In the genomic region with DNA sequence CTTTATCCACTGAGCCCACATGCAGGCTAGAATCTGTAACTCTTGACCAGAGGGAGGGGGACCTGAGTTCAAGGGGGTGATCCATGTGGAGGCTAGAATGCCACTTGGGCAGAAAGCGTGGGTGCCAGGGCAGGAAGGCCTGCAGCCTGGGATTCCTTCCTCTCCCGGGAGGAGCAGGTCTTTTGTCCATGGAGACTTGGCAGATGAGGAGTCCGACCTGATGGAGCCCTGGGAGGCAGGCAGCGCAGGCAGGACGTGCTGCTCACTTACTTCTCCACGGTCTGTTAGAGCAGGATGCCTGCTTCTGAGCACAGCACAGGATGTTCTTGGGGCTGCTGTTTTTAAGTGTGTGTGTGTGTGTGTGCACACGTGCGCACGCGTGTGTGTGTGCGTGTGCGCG, we compare ENCODE assay signal across 20 mouse cellular contexts. TPM values are rescaled to one million over a fixed set of nuclear protein-coding genes. Genes with fewer than 3 reads are reported as not detected.
DNase-seq lines count a peak whose midpoint lies in the region; ATAC-seq and TF ChIP-seq lines count a peak whose summit lies in the region.
"Had no signal": no experiment of that assay in that cellular context is flagged by ENCODE, and none has a peak within 500 bp of the region (broad histone marks: within the 10 kb centered on the region; RNA-seq: fewer than 3 reads in every experiment).

No protein-coding gene starts in this region.

- dilution Hi-C loops in CH12.LX (cut with MboI; ENCODE audit: extremely low pct_ligation_motif_present, extremely low pct_unique_long_range_greater_than_20kb, low sequenced_read_pairs), result no loop called here

- no peaks in the 10 kb centered on the region for H3K9me3 ChIP-seq in liver, embryonic 11.5 days (ENCODE audit: control insufficient read depth, low read length)
- H3K9me3 ChIP-seq in CH12.LX (replicated peaks; ENCODE audit: low read length), result peaks cover 21% of the 10 kb centered on the region
- no peaks in the 10 kb centered on the region for H3K9me3 ChIP-seq in embryonic facial prominence, embryonic 10.5 days
- H3K9me3 ChIP-seq: embryonic facial prominence, embryonic 15.5 days; forebrain, embryonic 10.5 days; heart, embryonic 13.5 days had no signal

- 84% methylated on average over 13 of the region's 13 CpGs for WGBS in heart, adult 2 months
- WGBS in liver, adult 2 months, result 91% methylated on average over 13 of the region's 13 CpGs
- WGBS in liver, embryonic 11.5 days, result 94% methylated on average over 13 of the region's 13 CpGs
- 94% methylated on average over 13 of the region's 13 CpGs for WGBS in embryonic facial prominence, embryonic 10.5 days

- H3K27me3 ChIP-seq in heart, adult 2 months (ENCODE audit: control insufficient read depth, insufficient read depth, low read length), result no peaks in the 10 kb centered on the region
- no peaks in the 10 kb centered on the region for H3K27me3 ChIP-seq in liver, adult 2 months (ENCODE audit: control insufficient read depth, insufficient read depth, low read length)
- H3K27me3 ChIP-seq in liver, embryonic 11.5 days (replicated peaks; ENCODE audit: control insufficient read depth, insufficient read depth, low read length), result no peaks in the 10 kb centered on the region
- H3K27me3 ChIP-seq in CH12.LX (replicated peaks), result no peaks in the 10 kb centered on the region
- H3K27me3 ChIP-seq in embryonic facial prominence, embryonic 10.5 days (replicated peaks; ENCODE audit: low read depth, poor library complexity, severe bottlenecking), result no peaks in the 10 kb centered on the region
- H3K27me3 ChIP-seq: embryonic facial prominence, embryonic 15.5 days; heart, embryonic 13.5 days; hindbrain, embryonic 12.5 days; Patski had no signal

- TF ChIP-seq POLR2A in heart, adult 2 months (IDR thresholded peaks at IDR 0.05; ENCODE audit: insufficient read depth, low read depth, low read length), result no peak
- no peak for TF ChIP-seq POLR2A in liver, adult 2 months (IDR thresholded peaks at IDR 0.05; ENCODE audit: extremely low read depth, insufficient read depth, low read length)
- TF ChIP-seq POLR2A in CH12.LX (IDR thresholded peaks at IDR 0.05; ENCODE audit: low read depth, low read length), result no peak

- peaks cover 20% of the 10 kb centered on the region for H3K4me1 ChIP-seq in heart, adult 2 months (ENCODE audit: control insufficient read depth, insufficient read depth, low read length)
- H3K4me1 ChIP-seq in liver, adult 2 months (ENCODE audit: control insufficient read depth, insufficient read depth, low read length), result peaks cover 67% of the 10 kb centered on the region
- H3K4me1 ChIP-seq in liver, embryonic 11.5 days (replicated peaks; ENCODE audit: control insufficient read depth, insufficient read depth, low read length), result peaks cover 27% of the 10 kb centered on the region
- H3K4me1 ChIP-seq in CH12.LX (ENCODE audit: control insufficient read depth in 1 of 2, insufficient read depth in 2 of 2), result peaks cover 27 to 66% of the 10 kb centered on the region in 2 experiments
- peaks cover 6% of the 10 kb centered on the region; the same call in 1 of the 2 replicates for H3K4me1 ChIP-seq in embryonic facial prominence, embryonic 10.5 days
- H3K4me1 ChIP-seq: hindbrain, embryonic 12.5 days had no signal

- H3K79me2 ChIP-seq in heart, adult 2 months (replicated peaks; ENCODE audit: control insufficient read depth, insufficient read depth, low read length), result 0 out of 2 replicates have a peak, but pooled peaks cover 1% of the 10 kb centered on the region
- H3K79me2 ChIP-seq in liver, adult 2 months (ENCODE audit: control insufficient read depth, insufficient read depth, low read length), result peaks cover 41% of the 10 kb centered on the region
- peaks cover 4% of the 10 kb centered on the region; the same call in 1 of the 2 replicates for H3K79me2 ChIP-seq in CH12.LX (replicated peaks; ENCODE audit: control insufficient read depth, extremely low read depth, insufficient read depth, poor library complexity, severe bottlenecking)

- H3K36me3 ChIP-seq in heart, adult 2 months (ENCODE audit: control insufficient read depth, insufficient read depth, low read length), result no peaks in the 10 kb centered on the region
- peaks cover 29% of the 10 kb centered on the region for H3K36me3 ChIP-seq in liver, adult 2 months (ENCODE audit: control insufficient read depth, insufficient read depth, low read length)
- H3K36me3 ChIP-seq in liver, embryonic 11.5 days (ENCODE audit: control insufficient read depth, insufficient read depth, low read length), result peaks cover 15% of the 10 kb centered on the region
- H3K36me3 ChIP-seq in CH12.LX (replicated peaks in 1 of 2; ENCODE audit: control insufficient read depth in 1 of 2, insufficient read depth in 1 of 2, low read length in 1 of 2), result peaks cover 16 to 62% of the 10 kb centered on the region in 2 experiments
- peaks cover 73% of the 10 kb centered on the region for H3K36me3 ChIP-seq in embryonic facial prominence, embryonic 10.5 days (replicated peaks)

- H3K4me3 ChIP-seq in heart, adult 2 months, result no peak overlapping the region
- H3K4me3 ChIP-seq in liver, adult 2 months (ENCODE audit: insufficient read depth, low read depth, low read length), result no peak overlapping the region
- H3K4me3 ChIP-seq in liver, embryonic 11.5 days (ENCODE audit: low read depth, low read length), result no peak overlapping the region
- peak overlapping the region in 1 of 3 experiments; percentile 6 for H3K4me3 ChIP-seq in CH12.LX (replicated peaks in 1 of 3; ENCODE audit: low read depth in 2 of 3, low read length in 2 of 3, poor library complexity in 1 of 3)
- H3K4me3 ChIP-seq in embryonic facial prominence, embryonic 10.5 days, result no peak overlapping the region
- H3K4me3 ChIP-seq: embryonic facial prominence, embryonic 15.5 days; erythroblast, embryonic 14.5 days; forebrain, embryonic 10.5 days; heart, embryonic 13.5 days; hindbrain, embryonic 12.5 days had no signal

- no peak overlapping the region for H3K4me2 ChIP-seq in liver, embryonic 11.5 days
- no peak overlapping the region for H3K4me2 ChIP-seq in CH12.LX (ENCODE audit: insufficient read depth, low read depth, poor library complexity, severe bottlenecking)
- H3K4me2 ChIP-seq: embryonic facial prominence, embryonic 15.5 days; heart, embryonic 13.5 days; hindbrain, embryonic 12.5 days had no signal

- peak overlapping the region; percentile 33 for H3K27ac ChIP-seq in heart, adult 2 months
- peak overlapping the region; percentile 58 for H3K27ac ChIP-seq in liver, adult 2 months (replicated peaks; ENCODE audit: insufficient read depth, low read depth, low read length)
- H3K27ac ChIP-seq in liver, embryonic 11.5 days (ENCODE audit: low read depth, low read length), result no peak overlapping the region
- peak overlapping the region; percentile 64 for H3K27ac ChIP-seq in CH12.LX (ENCODE audit: insufficient read depth, low read depth)
- 0 out of 2 replicates have a peak overlapping the region, but pooled peaks have one; percentile 44 for H3K27ac ChIP-seq in embryonic facial prominence, embryonic 10.5 days (replicated peaks)
- H3K27ac ChIP-seq: embryonic facial prominence, embryonic 15.5 days; forebrain, embryonic 10.5 days; heart, embryonic 13.5 days; hindbrain, embryonic 12.5 days had no signal

- no peak for TF ChIP-seq EP300 in heart, adult 2 months (IDR thresholded peaks at IDR 0.05; ENCODE audit: insufficient read depth, low read depth, low read length)
- TF ChIP-seq EP300 in CH12.LX (IDR thresholded peaks at IDR 0.05; ENCODE audit: low read length), result no peak

- TF ChIP-seq CTCF in heart, adult 2 months (IDR thresholded peaks at IDR 0.05), result no peak
- no peak for TF ChIP-seq CTCF in liver, adult 2 months (IDR thresholded peaks at IDR 0.05; ENCODE audit: low read depth, low read length)
- no peak for TF ChIP-seq CTCF in CH12.LX (conservative IDR thresholded peaks at IDR 0.05 in 1 of 2, IDR thresholded peaks at IDR 0.05 in 1 of 2; ENCODE audit: low read depth in 2 of 2, low read length in 2 of 2)

- no peak overlapping the region for H3K9ac ChIP-seq in heart, adult 2 months (ENCODE audit: low read depth, low read length)
- peak overlapping the region; percentile 16; the same call in 1 of the 2 replicates for H3K9ac ChIP-seq in liver, adult 2 months (ENCODE audit: low read depth, low read length)
- no peak overlapping the region for H3K9ac ChIP-seq in liver, embryonic 11.5 days (ENCODE audit: low read depth, low read length)
- no peak overlapping the region for H3K9ac ChIP-seq in CH12.LX (ENCODE audit: insufficient read depth, low read depth)
- H3K9ac ChIP-seq: embryonic facial prominence, embryonic 15.5 days; heart, embryonic 13.5 days; hindbrain, embryonic 12.5 days had no signal

- no peak for TF ChIP-seq RAD21 in CH12.LX (IDR thresholded peaks at IDR 0.05; ENCODE audit: low read depth, low read length)

- in situ Hi-C loops in CH12.LX (cut with MboI; ENCODE audit: low pct_ligation_motif_present, low pct_unique_long_range_greater_than_20kb, low sequenced_read_pairs), result no loop called here

- no peak for ATAC-seq in liver, embryonic 11.5 days (replicated peaks; ENCODE audit: low FRiP score)
- ATAC-seq: activated CD4-positive, CD25-positive, alpha-beta regulatory T cell, adult 4 months; forebrain, embryonic 14.5 days; hindbrain, embryonic 16.5 days; Patski had no signal

- DNase-seq in heart, adult 2 months, result no peak
- DNase-seq in heart, postnatal 10 days, result no peak
- no peak for DNase-seq in liver, adult 2 months (ENCODE audit: extremely low read depth, low read depth, low spot score)
- DNase-seq in liver, embryonic 11.5 days (ENCODE audit: low spot score), result no peak
- DNase-seq in CH12.LX (ENCODE audit: extremely low read depth), result no peak
- DNase-seq in embryonic facial prominence, embryonic 10.5 days (ENCODE audit: low spot score), result no peak
- no peak for DNase-seq in ovary, postnatal 36 days (ENCODE audit: low spot score)
- DNase-seq: cerebellum, adult 2 months; cerebellum, postnatal 10 days; gastrocnemius, postnatal 10 days; heart, postnatal 4 days had no signal

- intact Hi-C loops in heart, adult 2 months (cut with DNase I), result loop anchor here (1.0 to 2.0 kb wide), 2 partner anchors 15 to 16 kb away; no protein-coding TSS in a partner anchor
- intact Hi-C loops in heart, postnatal 10 days (cut with DNase I), result no loop called here

RNA-seq across cellular contexts. Expression of a gene that starts 37.2 kb away (rescaled TPM):
- 10 to 100 TPM; 63.0 to 77.4 TPM for total RNA-seq in heart, adult 2 months (2021)
- polyA plus RNA-seq in heart, adult 2 months (2012; rRNA removed), result 76.7 and 93.6 TPM in 2 replicates
- 10 to 100 TPM; 62.8 to 72.0 TPM for total RNA-seq in heart, postnatal 10 days (2021)
- total RNA-seq in liver, adult 2 months (2014; rRNA removed), result 284 and 345 TPM in 2 replicates
- polyA plus RNA-seq in liver, adult 2 months (2012; rRNA removed), result 211 and 254 TPM in 2 replicates
- polyA plus RNA-seq in liver, embryonic 11.5 days (2014; fragmentation: Nextera tagmentation; extraction: Ambion mirVana), result 48.1 and 49.3 TPM in 2 replicates
- total RNA-seq in CH12.LX (2012; rRNA removed) (40.2 and 41.2 TPM in 2 replicates), CH12.LX (2014; rRNA removed) (16.3 and 17.3 TPM in 2 replicates)
- 54.3 and 56.8 TPM in 2 replicates for polyA plus RNA-seq in CH12.LX (2012; ENCODE audit: insufficient read length, low read depth)
- 97.3 and 103 TPM in 2 replicates for polyA plus RNA-seq in embryonic facial prominence, embryonic 10.5 days (2016; fragmentation: Nextera tagmentation; extraction: Ambion mirVana)

RNA-seq across cellular contexts. Expression of a gene that starts 37.2 kb away (rescaled TPM):
- total RNA-seq in heart, adult 2 months (2021), result 10 to 100 TPM; 13.6 to 19.3 TPM
- 18.5 and 27.3 TPM in 2 replicates for polyA plus RNA-seq in heart, adult 2 months (2012; rRNA removed)
- 10 to 100 TPM; 10.0 to 17.4 TPM for total RNA-seq in heart, postnatal 10 days (2021)
- 55.2 and 58.1 TPM in 2 replicates for total RNA-seq in liver, adult 2 months (2014; rRNA removed)
- 52.9 and 76.6 TPM in 2 replicates for polyA plus RNA-seq in liver, adult 2 months (2012; rRNA removed)
- 23.2 and 23.7 TPM in 2 replicates for polyA plus RNA-seq in liver, embryonic 11.5 days (2014; fragmentation: Nextera tagmentation; extraction: Ambion mirVana)
- total RNA-seq in CH12.LX (2012; rRNA removed) (21.4 and 22.2 TPM in 2 replicates), CH12.LX (2014; rRNA removed) (9.1 and 12.0 TPM in 2 replicates)
- 27.1 and 27.7 TPM in 2 replicates for polyA plus RNA-seq in CH12.LX (2012; ENCODE audit: insufficient read length, low read depth)
- polyA plus RNA-seq in embryonic facial prominence, embryonic 10.5 days (2016; fragmentation: Nextera tagmentation; extraction: Ambion mirVana), result 54.7 and 59.3 TPM in 2 replicates
